Mouse (Mus musculus) urinary bladder, postnatal 25 days (tissue): ENCODE measurements around the gene Atp6v1a.

Experiments used
- DNase-seq: peaks from one replicate; pipeline ENCODE4 v3.0.0; 2022; ENCODE audit warnings: low spot score

The Atp6v1a gene

GRCm38 (mm10) chr16:44061341-44061740 is 78.2 kb downstream of the Atp6v1a start:
- no peak for DNase-seq

- DNase-seq, result no peak
Measured at GRCm38 (mm10) chr16:44060604-44061286, 78.8 kb downstream of the Atp6v1a start.

GRCm38 (mm10) chr16:44058745-44059144 is 80.8 kb downstream of the Atp6v1a start:
- peak; percentile 76 for DNase-seq

GRCm38 (mm10) chr16:44055766-44056165 is 83.7 kb downstream of the Atp6v1a start:
- DNase-seq, result no peak

GRCm38 (mm10) chr16:44053265-44053664 is 86.2 kb downstream of the Atp6v1a start:
- no peak for DNase-seq

GRCm38 (mm10) chr16:44052390-44052789 is 87.1 kb downstream of the Atp6v1a start:
- DNase-seq, result no peak

- DNase-seq, result no peak
Measured at GRCm38 (mm10) chr16:44050139-44050538, 89.4 kb downstream of the Atp6v1a start.

- DNase-seq, result no peak
Measured at GRCm38 (mm10) chr16:44039112-44039511, 100.4 kb downstream of the Atp6v1a start.
